8 mouse cellular contexts compared by ENCODE assay signal in genomic region chr1:20889677-20890403, GRCm38 (mm10). TPM values are rescaled to one million over a fixed set of nuclear protein-coding genes. Genes with fewer than 3 reads are reported as not detected.
DNase-seq lines count a peak whose midpoint lies in the region; ATAC-seq lines count a peak whose summit lies in the region.

No protein-coding gene starts in this region.

- peak; percentile 0 for ATAC-seq in CD4-positive, CD25-positive, alpha-beta regulatory T cell, adult 4 months
- ATAC-seq in forebrain, embryonic 11.5 days (replicated peaks; ENCODE audit: low FRiP score): peak; percentile 33
- peak; percentile 4; the same call in 1 of the 2 replicates for ATAC-seq in liver, embryonic 13.5 days (ENCODE audit: low read depth)
- ATAC-seq in inflammation-experienced regulatory T-cells, adult 6 months: no peak

- no peaks in the 10 kb centered on the region for H3K36me3 ChIP-seq in heart, embryonic 10.5 days
- H3K36me3 ChIP-seq in forebrain, embryonic 11.5 days (ENCODE audit: control insufficient read depth, insufficient read depth, low read length): no peaks in the 10 kb centered on the region
- H3K36me3 ChIP-seq in liver, embryonic 13.5 days: no peaks in the 10 kb centered on the region

- no peak for DNase-seq in heart, embryonic 10.5 days (ENCODE audit: low spot score)
- DNase-seq in heart, postnatal 25 days (ENCODE audit: low spot score): no peak
- DNase-seq in forebrain, embryonic 11.5 days (ENCODE audit: low spot score): no peak
- no peak for DNase-seq in liver, embryonic 13.5 days
- DNase-seq in ovary, postnatal 36 days (ENCODE audit: low spot score): no peak
- DNase-seq in embryo, embryonic 10 days (ENCODE audit: low spot score): no peak

- intact Hi-C loops in heart, postnatal 25 days (cut with DNase I): loop anchor here (2.0 to 5.0 kb wide), 3 partner anchors 42 to 278 kb away; partner anchors contain the start of gene Mcm3

- H3K27me3 ChIP-seq in heart, embryonic 10.5 days (ENCODE audit: insufficient read depth, poor library complexity, severe bottlenecking): peaks cover 6% of the 10 kb centered on the region
- no peaks in the 10 kb centered on the region for H3K27me3 ChIP-seq in forebrain, embryonic 11.5 days (ENCODE audit: control insufficient read depth, insufficient read depth, low read length)
- H3K27me3 ChIP-seq in liver, embryonic 13.5 days: peaks cover 29% of the 10 kb centered on the region

- peaks cover 11% of the 10 kb centered on the region for H3K4me1 ChIP-seq in heart, embryonic 10.5 days
- H3K4me1 ChIP-seq in forebrain, embryonic 11.5 days (replicated peaks; ENCODE audit: control insufficient read depth, insufficient read depth, low read length): peaks cover 2% of the 10 kb centered on the region; the same call in 1 of the 2 replicates
- peaks cover 17% of the 10 kb centered on the region for H3K4me1 ChIP-seq in liver, embryonic 13.5 days (replicated peaks)

- no peaks in the 10 kb centered on the region for H3K9me3 ChIP-seq in heart, embryonic 10.5 days
- H3K9me3 ChIP-seq in forebrain, embryonic 11.5 days (ENCODE audit: control insufficient read depth, low read length): no peaks in the 10 kb centered on the region
- H3K9me3 ChIP-seq in liver, embryonic 13.5 days (replicated peaks): no peaks in the 10 kb centered on the region

- H3K27ac ChIP-seq in heart, embryonic 10.5 days: peak overlapping the region; percentile 86
- H3K27ac ChIP-seq in forebrain, embryonic 11.5 days (ENCODE audit: low read depth, low read length): 0 out of 2 replicates have a peak overlapping the region, but pooled peaks have one; percentile 21
- no peak overlapping the region for H3K27ac ChIP-seq in liver, embryonic 13.5 days

- H3K9ac ChIP-seq in forebrain, embryonic 11.5 days (ENCODE audit: low read length): peak overlapping the region; percentile 83
- peak overlapping the region; percentile 56; the same call in 1 of the 2 replicates for H3K9ac ChIP-seq in liver, embryonic 13.5 days

- WGBS in heart, embryonic 10.5 days: 25% methylated on average over 16 of the region's 16 CpGs
- 20% methylated on average over 16 of the region's 16 CpGs for WGBS in forebrain, embryonic 11.5 days
- 25% methylated on average over 16 of the region's 16 CpGs for WGBS in liver, embryonic 13.5 days (ENCODE audit: insufficient replicate concordance)

- peak overlapping the region; percentile 67 for H3K4me2 ChIP-seq in forebrain, embryonic 11.5 days (ENCODE audit: low read depth, low read length, severe bottlenecking)
- H3K4me2 ChIP-seq in liver, embryonic 13.5 days: peak overlapping the region; percentile 87

- H3K4me3 ChIP-seq in heart, embryonic 10.5 days: peak overlapping the region; percentile 81
- H3K4me3 ChIP-seq in forebrain, embryonic 11.5 days (ENCODE audit: low read depth, low read length): peak overlapping the region; percentile 55
- H3K4me3 ChIP-seq in liver, embryonic 13.5 days (replicated peaks): peak overlapping the region; percentile 63

RNA-seq across cellular contexts. Expression of gene Paqr8, which starts 0.6 kb away (rescaled TPM):
- 2.7 and 3.2 TPM in 2 replicates for polyA plus RNA-seq in heart, embryonic 10.5 days (2016; fragmentation: Nextera tagmentation; extraction: Ambion mirVana)
- 1 to 10 TPM; 2.0 to 2.3 TPM for total RNA-seq in heart, postnatal 25 days (2021)
- 1 to 10 TPM; 2.2 to 5.8 TPM for polyA plus RNA-seq in CD4-positive, CD25-positive, alpha-beta regulatory T cell, adult 4 months (2017; shearing (Covaris generic))
- polyA plus RNA-seq in forebrain, embryonic 11.5 days (2014; fragmentation: Nextera tagmentation; extraction: Ambion mirVana): 7.3 and 9.3 TPM in 2 replicates
- polyA plus RNA-seq in liver, embryonic 13.5 days (2015; fragmentation: Nextera tagmentation; extraction: Ambion mirVana): 0.44 and 0.48 TPM in 2 replicates
- 1 to 10 TPM; 3.0 to 4.8 (median 3.3) TPM for polyA plus RNA-seq in inflammation-experienced regulatory T-cells, adult 6 months (2017; shearing (Covaris generic))
